Mouse (Mus musculus): ENCODE data around the gene Kmt2c. TPM values are rescaled to one million over a fixed set of nuclear protein-coding genes. Genes with fewer than 3 reads are reported as not detected.
"Not testable (repeated sequence)": the region's sequence is repeated elsewhere in the genome, so short reads cannot be mapped to it uniquely, and the experiment has no call there.

Kmt2c gene
- total RNA-seq, 2 experiments from 2014 or later = 57.3 to 64.1 TPM

- DNase-seq (ENCODE audit: low spot score in 2 of 2) = no peak
Measured at GRCm38 (mm10) chr5:25516301-25516895, 17.8 kb upstream of the Kmt2c start.

GRCm38 (mm10) chr5:25515767-25516166 lies 17.2 kb upstream of the Kmt2c start, which contains the start of gene Cct8l1:
Gene Cct8l1, plus strand, starts transcription at chr5:25516067.
- no peak for DNase-seq (ENCODE audit: low spot score in 2 of 2)

GRCm38 (mm10) chr5:25506041-25506440 lies 7.5 kb upstream of the Kmt2c start:
- no peak for DNase-seq (ENCODE audit: low spot score in 2 of 2)

- DNase-seq (ENCODE audit: low spot score in 2 of 2) = no peak
Measured at GRCm38 (mm10) chr5:25500686-25501085, 2.1 kb upstream of the Kmt2c start.

- DNase-seq (ENCODE audit: low spot score in 2 of 2) = peak; percentile 94 to 99
Measured at GRCm38 (mm10) chr5:25499423-25500398, 1.1 kb upstream of the Kmt2c start.

- peak; percentile 32 to 46 for DNase-seq (ENCODE audit: low spot score in 2 of 2)
Measured at GRCm38 (mm10) chr5:25498821-25499422, 339 bp upstream of the Kmt2c start.

- peak; percentile 11 to 31 for DNase-seq (ENCODE audit: low spot score in 2 of 2)
Measured at GRCm38 (mm10) chr5:25497720-25498345, 750 bp downstream of the Kmt2c start.

- no peak for DNase-seq (ENCODE audit: low spot score in 2 of 2)
Measured at GRCm38 (mm10) chr5:25497369-25497719, 1.2 kb downstream of the Kmt2c start.

- DNase-seq (ENCODE audit: low spot score in 2 of 2) = no peak
Measured at GRCm38 (mm10) chr5:25496652-25497051, 1.9 kb downstream of the Kmt2c start.

- DNase-seq (ENCODE audit: low spot score in 2 of 2) = no peak
Measured at GRCm38 (mm10) chr5:25478863-25479262, 19.7 kb downstream of the Kmt2c start.

- DNase-seq (ENCODE audit: low spot score in 2 of 2) = no peak
Measured at GRCm38 (mm10) chr5:25475789-25476188, 22.8 kb downstream of the Kmt2c start.

GRCm38 (mm10) chr5:25472070-25472469 lies 26.5 kb downstream of the Kmt2c start:
- no peak for DNase-seq (ENCODE audit: low spot score in 2 of 2)

- DNase-seq (ENCODE audit: low spot score in 2 of 2) = no peak
Measured at GRCm38 (mm10) chr5:25461956-25462355, 36.6 kb downstream of the Kmt2c start.

- DNase-seq (ENCODE audit: low spot score in 2 of 2) = not testable (repeated sequence)
Measured at GRCm38 (mm10) chr5:25455432-25455831, 43.2 kb downstream of the Kmt2c start.

GRCm38 (mm10) chr5:25452691-25453090 lies 45.9 kb downstream of the Kmt2c start:
- DNase-seq (ENCODE audit: low spot score in 2 of 2) = no peak

- no peak for DNase-seq (ENCODE audit: low spot score in 2 of 2)
Measured at GRCm38 (mm10) chr5:25437508-25437907, 61.1 kb downstream of the Kmt2c start.

GRCm38 (mm10) chr5:25436081-25436480 lies 62.5 kb downstream of the Kmt2c start:
- DNase-seq (ENCODE audit: low spot score in 2 of 2) = peak in 1 of 2 experiments; percentile 11

- DNase-seq (ENCODE audit: low spot score in 2 of 2) = no peak
Measured at GRCm38 (mm10) chr5:25422576-25422975, 76.0 kb downstream of the Kmt2c start.

- no peak for DNase-seq (ENCODE audit: low spot score in 2 of 2)
Measured at GRCm38 (mm10) chr5:25420601-25421000, 78.0 kb downstream of the Kmt2c start.

- no peak for DNase-seq (ENCODE audit: low spot score in 2 of 2)
Measured at GRCm38 (mm10) chr5:25415382-25415781, 83.2 kb downstream of the Kmt2c start.

GRCm38 (mm10) chr5:25396727-25397126 lies 101.9 kb downstream of the Kmt2c start:
- no peak for DNase-seq (ENCODE audit: low spot score in 2 of 2)
